Mouse (Mus musculus) ES-E14 (cell line): ENCODE measurements around the gene Tfr2.

ENCODE experiments used
- CHD2 ChIP-seq: IDR thresholded peaks from 2 replicates; pipeline ENCODE4 v1.6.1; 2014; ENCODE audit warnings: mild to moderate bottlenecking, low read depth, low read length, inconsistent platforms
- MAFK ChIP-seq: IDR thresholded peaks from 2 replicates; pipeline ENCODE4 v1.6.1; 2014; ENCODE audit warnings: mild to moderate bottlenecking, low read depth, low read length, inconsistent platforms; ENCODE audit not compliant: insufficient read depth
- ZC3H11A ChIP-seq: IDR thresholded peaks from 2 replicates; pipeline ENCODE4 v1.6.1; 2012; ENCODE audit warnings: low read depth, mild to moderate bottlenecking, inconsistent platforms, low read length, borderline replicate concordance
- ZNF384 ChIP-seq: IDR thresholded peaks from 2 replicates; pipeline ENCODE4 v1.6.1; 2012; ENCODE audit warnings: low read depth, low read length, inconsistent platforms

- no peak for TF ChIP-seq CHD2
- TF ChIP-seq MAFK: no peak
- no peak for TF ChIP-seq ZC3H11A
- TF ChIP-seq ZNF384: no peak
Measured at GRCm38 (mm10) chr5:137525511-137525910, 44.1 kb upstream of the Tfr2 start.
